Mouse (Mus musculus) left cerebral cortex, adult 11 months (tissue): Measurements from ENCODE around the gene Pttg1ip.
A peak's percentile ranks its signal among the peaks of the same experiment; 100 is the strongest.

Experiments
- DNase-seq: peaks from one replicate; pipeline ENCODE4 v3.0.0; 2022; ENCODE audit warnings: low spot score

The Pttg1ip gene

DNA sequence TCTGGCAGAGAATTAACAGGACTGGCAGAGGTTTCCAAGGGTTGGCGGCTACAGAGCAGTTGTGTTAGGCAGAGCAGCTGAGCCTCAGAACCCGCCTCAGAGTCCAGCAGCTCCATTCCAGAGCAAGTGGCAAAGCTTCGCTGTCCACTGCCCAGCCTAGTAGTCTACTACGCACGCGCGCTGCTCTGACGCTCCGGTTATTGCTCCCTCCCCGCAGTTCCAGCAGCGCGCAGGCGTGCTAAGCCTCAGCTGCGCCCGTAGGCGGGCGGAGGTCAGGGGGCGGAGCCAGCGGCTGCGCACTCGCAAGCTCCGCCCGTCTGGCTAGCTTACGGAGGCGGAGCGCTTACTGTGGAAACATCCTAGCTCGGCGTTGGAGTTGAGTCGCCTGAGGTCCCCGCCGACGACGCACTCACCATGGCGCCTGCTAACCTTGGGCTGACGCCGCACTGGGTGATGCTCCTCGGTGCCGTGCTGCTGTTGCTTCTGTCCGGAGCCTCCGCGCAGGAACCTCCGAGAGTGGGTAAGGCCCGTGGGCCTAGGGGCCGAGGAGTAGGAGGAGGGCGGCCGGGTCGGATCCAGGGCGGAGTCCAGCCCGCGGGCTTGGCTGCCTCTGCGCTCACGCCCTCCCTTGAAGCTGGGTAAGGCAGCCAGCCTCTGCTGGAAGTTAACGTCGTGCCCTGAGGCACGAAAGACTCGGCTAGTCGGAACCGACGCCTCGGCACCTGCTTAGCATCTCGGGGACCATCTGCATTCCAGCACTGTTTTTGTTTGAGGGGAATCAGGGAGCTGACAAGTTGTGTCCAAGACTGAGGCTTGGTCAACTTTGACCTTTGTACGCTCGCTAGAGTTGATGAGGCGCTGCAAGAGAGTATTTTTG, at the start of gene Pttg1ip:
Gene Pttg1ip (plus strand): TSS at position 313 of the 877 bp plus-strand sequence.
- DNase-seq = peak; percentile 93

DNA sequence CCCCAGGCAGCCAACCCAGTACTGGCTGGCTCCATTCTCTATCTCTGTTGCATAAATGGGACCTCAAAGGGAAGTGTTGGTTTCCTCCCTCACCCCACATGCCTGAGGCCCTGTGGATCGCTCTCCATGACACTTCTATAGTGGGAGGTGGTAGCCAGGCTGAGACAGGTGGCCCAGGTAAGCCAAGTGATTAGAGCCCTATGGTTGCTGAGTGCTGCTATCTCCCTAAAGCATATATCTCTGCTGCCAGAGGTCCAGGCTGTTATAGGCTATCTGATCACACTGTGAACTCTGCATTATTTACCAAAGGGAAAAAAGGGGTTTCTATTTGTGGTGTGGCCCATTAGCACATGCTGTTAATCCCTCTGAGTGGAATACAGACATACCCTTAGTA, 49.5 kb upstream of the Pttg1ip start:
- DNase-seq = no peak

DNA sequence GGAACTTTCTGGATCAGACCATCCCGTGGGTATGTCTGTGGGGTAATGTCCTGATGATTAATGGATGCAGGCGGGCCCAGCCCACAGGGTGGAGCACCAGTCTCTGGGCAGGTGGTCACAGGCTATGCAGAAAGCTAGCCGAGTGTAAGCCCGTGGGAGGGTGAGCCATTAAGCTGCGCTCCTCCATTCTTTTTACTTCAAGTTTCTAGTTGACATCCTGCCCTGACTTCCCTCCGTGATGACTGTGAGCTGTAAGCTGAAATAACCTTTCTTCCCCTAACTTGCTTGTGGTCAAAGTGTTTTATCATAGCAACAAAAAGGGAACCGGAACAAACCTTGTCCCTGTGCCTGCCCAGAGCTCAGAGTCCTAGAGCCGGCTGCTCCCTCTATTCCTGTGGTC, 44.8 kb upstream of the Pttg1ip start:
- DNase-seq = no peak

GRCm38 (mm10) chr10:77537215-77538209, 44.0 kb upstream of the Pttg1ip start:
- no peak for DNase-seq

GRCm38 (mm10) chr10:77539320-77539945, 42.1 kb upstream of the Pttg1ip start:
- no peak for DNase-seq

DNA sequence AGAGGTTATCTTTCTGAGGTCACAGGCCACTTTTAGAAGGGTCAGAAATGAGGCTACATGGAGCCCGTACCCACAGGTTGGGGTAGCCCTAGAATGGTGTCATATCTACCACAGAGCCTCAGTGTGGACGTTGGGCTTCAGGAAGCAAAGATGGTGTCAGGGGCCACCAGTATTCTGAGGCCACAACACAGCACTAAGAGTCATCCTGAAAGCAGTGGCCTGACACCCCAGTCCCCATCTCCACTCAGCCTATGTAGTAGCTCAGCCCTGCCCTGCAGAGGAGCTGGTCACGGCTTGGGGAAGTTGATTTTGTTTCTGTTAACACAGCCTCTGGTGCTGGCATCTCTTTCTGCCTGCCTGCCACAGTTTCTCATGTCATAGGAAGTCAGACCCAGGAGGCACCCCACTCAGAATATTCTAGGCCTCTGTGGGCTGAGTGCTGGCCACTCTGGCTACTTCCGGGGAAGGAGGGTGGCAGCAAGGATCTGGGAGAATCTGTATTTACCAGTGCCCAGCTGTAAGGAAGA, 40.9 kb upstream of the Pttg1ip start:
- DNase-seq = no peak

GRCm38 (mm10) chr10:77541864-77542666, 39.5 kb upstream of the Pttg1ip start:
- DNase-seq = no peak

GRCm38 (mm10) chr10:77543226-77543625, 38.3 kb upstream of the Pttg1ip start:
- DNase-seq = no peak

DNA sequence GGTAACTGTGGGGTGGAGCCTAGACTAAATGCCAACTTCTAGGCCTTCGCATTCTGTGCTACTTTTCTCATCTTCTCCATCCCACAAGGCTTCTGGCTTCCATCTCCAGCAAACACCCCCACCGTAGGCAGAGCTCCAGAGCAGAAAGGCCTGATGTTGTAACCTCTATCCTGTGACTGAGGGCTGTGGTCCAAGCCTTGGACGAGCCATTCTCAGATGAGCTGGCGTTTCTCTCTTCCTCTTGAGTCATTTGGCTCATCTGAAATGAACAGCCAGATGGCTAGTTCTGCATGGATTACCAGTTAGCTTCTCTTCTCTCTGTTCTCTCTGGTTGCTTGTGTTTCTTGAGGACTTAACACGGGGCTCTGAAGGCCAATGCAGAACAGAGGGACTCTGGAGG, 36.6 kb upstream of the Pttg1ip start:
- peak; percentile 44 for DNase-seq

DNA sequence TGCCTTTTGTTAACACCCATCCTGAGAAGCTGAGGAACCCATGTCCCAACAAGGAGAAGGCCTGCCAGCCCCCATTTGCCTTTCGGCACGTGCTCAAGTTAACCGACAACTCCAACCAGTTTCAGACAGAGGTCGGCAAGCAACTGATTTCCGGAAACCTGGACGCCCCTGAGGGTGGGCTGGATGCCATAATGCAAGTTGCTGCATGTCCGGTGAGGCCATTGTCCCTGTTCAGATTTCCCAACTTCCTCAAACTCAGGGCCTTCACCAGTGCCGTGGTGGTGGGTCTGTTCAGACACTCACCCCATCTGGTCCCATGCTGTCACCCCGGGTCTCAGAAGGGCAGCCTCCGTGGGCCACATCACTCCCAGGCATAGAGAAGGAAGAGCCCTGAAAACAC, 32.9 kb upstream of the Pttg1ip start:
- no peak for DNase-seq

DNA sequence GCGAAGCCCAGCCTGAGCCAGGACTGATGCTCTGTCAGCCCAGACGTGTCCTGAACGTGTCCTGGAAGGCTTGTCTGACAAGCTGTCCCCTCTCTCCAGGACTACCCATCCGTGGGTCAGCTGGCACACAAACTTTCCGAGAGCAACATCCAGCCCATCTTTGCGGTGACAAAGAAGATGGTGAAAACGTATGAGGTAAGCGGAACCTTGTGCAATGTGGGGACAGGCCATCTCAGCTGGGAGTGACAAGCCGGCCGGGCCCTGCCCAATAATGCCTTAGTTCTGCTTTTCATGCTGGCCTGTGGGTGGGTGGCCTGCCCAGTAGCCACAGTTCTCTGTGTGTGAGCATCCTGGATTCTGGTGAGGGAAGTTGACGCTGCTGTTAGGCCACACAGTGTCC, 30.6 kb upstream of the Pttg1ip start:
- peak; percentile 22 for DNase-seq

GRCm38 (mm10) chr10:77552162-77552561, 29.4 kb upstream of the Pttg1ip start:
- no peak for DNase-seq

GRCm38 (mm10) chr10:77553285-77553684, 28.2 kb upstream of the Pttg1ip start:
- no peak for DNase-seq

DNA sequence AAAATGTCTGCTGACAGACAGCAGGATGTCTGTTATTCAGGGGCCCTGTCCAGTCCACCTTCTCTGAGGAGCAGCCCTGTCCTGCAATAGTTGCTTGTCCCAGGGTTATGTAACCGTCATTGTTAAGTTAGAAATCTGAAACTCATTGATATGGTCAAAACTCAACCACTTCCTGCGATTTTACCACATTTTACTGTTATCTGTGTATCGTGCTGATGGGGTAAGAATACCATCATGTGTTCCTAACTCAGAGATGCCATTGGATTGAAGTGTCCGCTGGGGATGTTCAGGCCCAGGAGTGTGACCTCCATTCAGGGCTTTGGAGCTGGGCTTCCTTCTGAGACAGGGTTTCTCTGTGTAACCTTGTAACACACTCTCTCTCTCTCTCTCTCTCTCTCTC, 26.6 kb upstream of the Pttg1ip start:
- DNase-seq = no peak

- DNase-seq = no peak
Measured at GRCm38 (mm10) chr10:77556631-77557030, 24.9 kb upstream of the Pttg1ip start.

- no peak for DNase-seq
Measured at GRCm38 (mm10) chr10:77557641-77558040, 23.9 kb upstream of the Pttg1ip start.

DNA sequence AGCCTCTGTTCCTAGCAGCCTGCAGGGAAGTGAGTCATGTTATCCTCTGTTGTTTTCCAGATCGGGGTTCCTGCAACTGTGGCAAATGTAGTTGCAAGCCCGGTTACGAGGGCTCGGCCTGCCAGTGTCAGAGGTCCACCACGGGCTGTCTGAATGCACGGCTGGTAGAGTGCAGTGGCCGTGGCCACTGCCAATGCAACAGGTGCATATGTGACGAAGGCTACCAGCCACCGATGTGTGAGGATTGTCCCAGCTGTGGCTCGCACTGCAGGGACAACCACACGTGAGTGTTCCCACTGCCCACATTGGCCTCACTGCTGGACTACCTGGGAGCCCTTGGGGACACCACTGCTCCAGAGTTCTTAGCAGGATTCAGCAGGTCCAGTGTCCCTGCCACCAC, 21.4 kb upstream of the Pttg1ip start:
- no peak for DNase-seq

- DNase-seq = no peak
Measured at GRCm38 (mm10) chr10:77560830-77561229, 20.7 kb upstream of the Pttg1ip start.

GRCm38 (mm10) chr10:77561508-77561907, 20.0 kb upstream of the Pttg1ip start:
- DNase-seq = no peak

GRCm38 (mm10) chr10:77565005-77565404, 16.5 kb upstream of the Pttg1ip start:
- no peak for DNase-seq

DNA sequence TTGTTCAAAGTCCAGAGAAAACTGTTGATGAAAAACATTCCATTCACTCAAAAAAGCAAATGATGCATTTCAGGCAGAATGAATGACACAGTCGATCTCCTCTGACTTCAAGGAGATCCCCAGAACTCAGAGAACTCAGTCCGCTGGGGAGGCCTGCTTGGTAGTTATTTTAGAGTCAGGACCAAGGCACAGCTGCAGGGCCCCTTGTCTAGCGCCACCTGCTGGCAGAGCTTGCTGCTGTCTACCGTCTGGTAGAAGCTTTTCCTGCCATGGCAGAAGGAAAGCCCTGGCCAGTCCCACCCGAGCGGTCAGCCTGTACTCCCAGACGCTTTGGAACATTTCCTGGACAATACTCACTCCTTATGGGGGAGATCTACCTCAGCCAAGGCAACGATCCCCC, 14.9 kb upstream of the Pttg1ip start:
- DNase-seq = peak; percentile 65
